9 mouse cellular contexts compared by ENCODE assay signal in genomic region chr12:102878901-102879300, GRCm38 (mm10). TPM values are rescaled to one million over a fixed set of nuclear protein-coding genes. Genes with fewer than 3 reads are reported as not detected.
DNase-seq lines count a peak whose midpoint lies in the region; ATAC-seq and TF ChIP-seq lines count a peak whose summit lies in the region.
"Had no signal": no experiment of that assay in that cellular context is flagged by ENCODE, and none has a peak within 500 bp of the region (broad histone marks: within the 10 kb centered on the region; RNA-seq: fewer than 3 reads in every experiment).

No protein-coding gene starts in this region.

- peak overlapping the region; percentile 79 for H3K4me3 ChIP-seq in C2C12 (ENCODE audit: insufficient read depth, poor library complexity, severe bottlenecking)
- H3K4me3 ChIP-seq in forebrain, embryonic 13.5 days, result peak overlapping the region; percentile 93
- H3K4me3 ChIP-seq in intestine, postnatal 0 days (ENCODE audit: low read depth, low read length), result peak overlapping the region; percentile 97
- peak overlapping the region; percentile 51 for H3K4me3 ChIP-seq in macrophage (ENCODE audit: inconsistent target)

- no peaks in the 10 kb centered on the region for H3K9me3 ChIP-seq in forebrain, embryonic 13.5 days (replicated peaks)
- H3K9me3 ChIP-seq in intestine, postnatal 0 days (ENCODE audit: control insufficient read depth), result no peaks in the 10 kb centered on the region

- H3K4me1 ChIP-seq in forebrain, embryonic 13.5 days, result peaks cover 30% of the 10 kb centered on the region
- H3K4me1 ChIP-seq in intestine, postnatal 0 days (replicated peaks; ENCODE audit: control insufficient read depth, insufficient read depth, low read length), result peaks cover 8% of the 10 kb centered on the region

- 27% methylated on average over 7 of the region's 7 CpGs for WGBS in forebrain, embryonic 13.5 days
- WGBS in intestine, postnatal 0 days, result 22% methylated on average over 7 of the region's 7 CpGs
- WGBS in macrophage (ENCODE audit: missing documents), result 39% methylated on average over 7 of the region's 7 CpGs

- peak overlapping the region; percentile 63 for H3K9ac ChIP-seq in forebrain, embryonic 13.5 days
- no peak overlapping the region for H3K9ac ChIP-seq in intestine, postnatal 0 days (ENCODE audit: low read depth, low read length)

- peak overlapping the region; percentile 79 for H3K27ac ChIP-seq in forebrain, embryonic 13.5 days
- H3K27ac ChIP-seq in intestine, postnatal 0 days (ENCODE audit: low read depth, low read length), result peak overlapping the region; percentile 98; the same call in 1 of the 2 replicates
- H3K27ac ChIP-seq in macrophage, result peak overlapping the region; percentile 31; the same call in 1 of the 2 replicates

- TF ChIP-seq CTCF in C2C12 (IDR thresholded peaks at IDR 0.05; ENCODE audit: control insufficient read depth, insufficient read depth, insufficient read length), result no peak
- no peak for TF ChIP-seq CTCF in intestine, postnatal 0 days (IDR thresholded peaks at IDR 0.05; ENCODE audit: low read depth)

- H3K79me2 ChIP-seq in C2C12 (ENCODE audit: control insufficient read depth, insufficient read depth) (peaks cover 43% of the 10 kb centered on the region), macrophage (ENCODE audit: inconsistent target) (peaks cover 37% of the 10 kb centered on the region)

- peak overlapping the region; percentile 82 for H3K4me2 ChIP-seq in forebrain, embryonic 13.5 days
- peak overlapping the region; percentile 81 for H3K4me2 ChIP-seq in intestine, postnatal 0 days (replicated peaks; ENCODE audit: low read depth)

- H3K36me3 ChIP-seq in C2C12 (ENCODE audit: control insufficient read depth, insufficient read depth) (no peaks in the 10 kb centered on the region), macrophage (ENCODE audit: inconsistent target) (no peaks in the 10 kb centered on the region)
- no peaks in the 10 kb centered on the region for H3K36me3 ChIP-seq in forebrain, embryonic 13.5 days (ENCODE audit: poor library complexity, severe bottlenecking)
- no peaks in the 10 kb centered on the region for H3K36me3 ChIP-seq in intestine, postnatal 0 days (ENCODE audit: control insufficient read depth, insufficient read depth)

- DNase-seq in adrenal gland, adult 2 months, result peak; percentile 26
- DNase-seq in adrenal gland, postnatal 25 days, result no peak
- no peak for DNase-seq in retina, postnatal 1 day
- no peak for DNase-seq in gastrocnemius, adult 8-10 months (ENCODE audit: low spot score in 2 of 2)

- no peaks in the 10 kb centered on the region for H3K27me3 ChIP-seq in C2C12 (ENCODE audit: control insufficient read depth, insufficient read depth, insufficient read length)
- no peaks in the 10 kb centered on the region for H3K27me3 ChIP-seq in forebrain, embryonic 13.5 days
- H3K27me3 ChIP-seq in intestine, postnatal 0 days (replicated peaks; ENCODE audit: control insufficient read depth, insufficient read depth, low read length), result no peaks in the 10 kb centered on the region

- H3K79me3 ChIP-seq in C2C12 (ENCODE audit: low read depth), result peaks cover 37% of the 10 kb centered on the region

- ATAC-seq in forebrain, embryonic 13.5 days, result 0 out of 2 replicates have a peak, but pooled peaks have one; percentile 2
- no peak for ATAC-seq in intestine, postnatal 0 days

- H3ac ChIP-seq in C2C12 (ENCODE audit: control insufficient read depth, insufficient read length, low read depth), result no peak overlapping the region

TF ChIP-seq in C2C12, 6 proteins besides CTCF, POLR2A, EP300 and RAD21:
- TF ChIP-seq FOSL1 (IDR thresholded peaks at IDR 0.05; ENCODE audit: insufficient read depth, low read length, poor library complexity, severe bottlenecking), result no peak
- TF ChIP-seq USF1 (IDR thresholded peaks at IDR 0.05; ENCODE audit: low read depth), result no peak
- no peak for TF ChIP-seq CEBPB (IDR thresholded peaks at IDR 0.05; ENCODE audit: low read depth)
- TF ChIP-seq MYOG (IDR thresholded peaks at IDR 0.05; ENCODE audit: control insufficient read depth, extremely low read depth, insufficient read length), result no peak
- no peak for TF ChIP-seq MYOD1 (IDR thresholded peaks at IDR 0.05; ENCODE audit: control insufficient read depth, insufficient read length, low read depth)
- TF ChIP-seq MAX (IDR thresholded peaks at IDR 0.05), result no peak

RNA-seq across cellular contexts. Expression of gene Btbd7, which starts 0.6 kb away (rescaled TPM):
- total RNA-seq in adrenal gland, adult 2 months (2021), result 10 to 100 TPM; 37.4 to 49.2 TPM
- 8.7 and 9.5 TPM in 2 replicates for polyA plus RNA-seq in adrenal gland, adult 2 months (2012; rRNA removed)
- total RNA-seq in adrenal gland, postnatal 25 days (2021), result 60.1 and 65.3 TPM in 2 replicates
- polyA plus RNA-seq in C2C12 (2012; fragmentation: generic; extraction: Trizol), result 7.3 TPM
- polyA plus RNA-seq in forebrain, embryonic 13.5 days (2015; fragmentation: Nextera tagmentation; extraction: Ambion mirVana), result 20.7 and 20.8 TPM in 2 replicates
- 7.8 and 8.8 TPM in 2 replicates for polyA plus RNA-seq in intestine, postnatal 0 days (2015; fragmentation: Nextera tagmentation; extraction: Ambion mirVana)
- total RNA-seq in macrophage (2018; cell fraction: chromatin; rRNA removed), result 100 to 1,000 TPM in 3 of 26 experiments, 10 to 100 TPM in 23; 38.9 to 141 (median 71.8) TPM
- total RNA-seq in macrophage (2018; cell fraction: cytosol; rRNA removed), result 10 to 100 TPM; 13.2 to 24.0 (median 18.3) TPM
- total RNA-seq in macrophage (2018; cell fraction: nucleus; rRNA removed), result 100 to 1,000 TPM in 2 of 26 experiments, 10 to 100 TPM in 24; 37.0 to 141 (median 60.6) TPM
- 8.2 to 12.0 TPM (median 9.3 TPM) in 3 replicates for polyA plus RNA-seq in macrophage (2018)
- total RNA-seq in gastrocnemius, adult 8-10 months (2022), result 10 to 100 TPM; 16.7 to 18.7 (median 17.1) TPM

RNA-seq across cellular contexts. Expression of gene Cox8c, which starts 20.2 kb away (rescaled TPM):
- total RNA-seq in adrenal gland, adult 2 months (2021), result not detected
- not detected in 2 replicates for polyA plus RNA-seq in adrenal gland, adult 2 months (2012; rRNA removed)
- total RNA-seq in adrenal gland, postnatal 25 days (2021), result not detected in 2 replicates
- polyA plus RNA-seq in C2C12 (2012; fragmentation: generic; extraction: Trizol) (not detected), macrophage (2018) (not detected in 3 replicates)
- not detected in 2 replicates for polyA plus RNA-seq in forebrain, embryonic 13.5 days (2015; fragmentation: Nextera tagmentation; extraction: Ambion mirVana)
- not detected in 2 replicates for polyA plus RNA-seq in intestine, postnatal 0 days (2015; fragmentation: Nextera tagmentation; extraction: Ambion mirVana)
- not detected for total RNA-seq in macrophage (2018; cell fraction: chromatin; rRNA removed)
- total RNA-seq in macrophage (2018; cell fraction: cytosol; rRNA removed), result not detected
- total RNA-seq in macrophage (2018; cell fraction: nucleus; rRNA removed), result not detected
- total RNA-seq in gastrocnemius, adult 8-10 months (2022), result not detected
- polyA plus RNA-seq: frontal cortex, adult 2 months had no signal

Comparison
In these comparisons a context has a peak if more than half of its experiments do, and no peak if none do; other contexts are left out.
1. H3K27ac ChIP-seq: peak in every context shown above with its lines; median percentile 98 in intestine, postnatal 0 days; 79 in forebrain, embryonic 13.5 days; 31 in macrophage.